Mouse (Mus musculus) splenic B cell, adult 2 months (primary cell): ENCODE measurements at regions not wholly inside any gene's neighbourhood (a gene's known extent, or its start where the extent isn't known, plus 50 kb on each side); places are given as distances from the start of the nearest gene placed in this dataset.

Source experiments
- DNase-seq: peaks from one replicate; pipeline ENCODE4 v3.0.0-alpha.2; 2011; ENCODE audit warnings: low read depth, low spot score
- H3K27me3 ChIP-seq: 2 replicates; pipeline ENCODE4 v1.6.1; 2012; ENCODE audit warnings: mild to moderate bottlenecking, low read length, moderate library complexity, mixed read lengths; ENCODE audit not compliant: control insufficient read depth, poor library complexity, insufficient read depth, severe bottlenecking
- H3K36me3 ChIP-seq: 2 replicates; pipeline ENCODE4 v1.6.1; 2012; ENCODE audit warnings: mild to moderate bottlenecking, low read length, moderate library complexity, mixed read lengths; ENCODE audit not compliant: control insufficient read depth, poor library complexity, insufficient read depth, severe bottlenecking

DNA sequence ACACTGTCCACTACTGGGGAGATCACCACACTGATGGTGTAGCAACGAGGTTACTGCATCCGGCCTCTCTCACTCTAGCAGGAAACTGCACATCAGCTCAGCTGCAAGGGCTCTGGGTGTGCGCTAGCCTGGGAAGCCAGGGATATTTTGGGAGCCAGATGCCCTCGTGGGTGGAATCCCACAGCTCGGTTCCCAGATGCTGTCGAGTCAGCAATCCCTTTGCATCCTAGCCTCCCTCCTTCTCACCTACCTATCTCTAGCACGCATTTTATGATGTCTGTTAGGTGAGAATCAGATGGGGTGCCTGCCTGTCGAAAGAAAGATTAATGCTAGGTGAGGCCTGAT is 316.8 kb downstream of the Ptpru start:
- DNase-seq = no peak
- H3K36me3 ChIP-seq = no peaks in the 10 kb centered on the region
- H3K27me3 ChIP-seq = no peaks in the 10 kb centered on the region

DNA sequence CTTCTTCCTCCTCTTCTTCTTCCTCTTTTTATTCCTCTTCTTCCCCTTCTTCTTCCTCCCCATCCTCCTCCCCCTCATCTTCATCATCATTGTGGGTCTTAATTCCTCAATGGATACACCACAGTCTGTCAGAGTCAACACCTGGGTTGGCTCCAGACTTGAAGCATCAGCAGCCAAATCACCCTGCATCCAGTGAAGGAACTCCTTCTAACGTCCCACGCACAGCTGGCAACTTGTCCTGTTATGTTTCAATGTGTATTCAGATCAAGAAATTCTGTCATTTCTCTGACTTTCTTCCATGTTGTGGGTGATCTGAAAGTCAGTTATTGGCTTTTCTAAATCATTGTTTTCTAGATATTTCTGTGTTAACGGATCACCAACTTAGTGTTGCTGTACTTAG is 312.9 kb downstream of the Ptpru start:
- DNase-seq = no peak
- Histone ChIP-seq H3K27me3 (no peaks in the 10 kb centered on the region), H3K36me3 (no peaks in the 10 kb centered on the region)

- no peaks in the 10 kb centered on the region for H3K36me3 ChIP-seq
- H3K27me3 ChIP-seq = no peaks in the 10 kb centered on the region
These were observed 307.6 kb downstream of the Ptpru start for GRCm38 (mm10) chr4:131530491-131530890.

GRCm38 (mm10) chr4:131531003-131531402 is 307.1 kb downstream of the Ptpru start:
- H3K36me3 ChIP-seq = no peaks in the 10 kb centered on the region
- no peak for DNase-seq
- no peaks in the 10 kb centered on the region for H3K27me3 ChIP-seq

More at GRCm38 (mm10) chr4:131530491-131530890, 307.6 kb downstream of the Ptpru start:
- DNase-seq = no peak

DNA sequence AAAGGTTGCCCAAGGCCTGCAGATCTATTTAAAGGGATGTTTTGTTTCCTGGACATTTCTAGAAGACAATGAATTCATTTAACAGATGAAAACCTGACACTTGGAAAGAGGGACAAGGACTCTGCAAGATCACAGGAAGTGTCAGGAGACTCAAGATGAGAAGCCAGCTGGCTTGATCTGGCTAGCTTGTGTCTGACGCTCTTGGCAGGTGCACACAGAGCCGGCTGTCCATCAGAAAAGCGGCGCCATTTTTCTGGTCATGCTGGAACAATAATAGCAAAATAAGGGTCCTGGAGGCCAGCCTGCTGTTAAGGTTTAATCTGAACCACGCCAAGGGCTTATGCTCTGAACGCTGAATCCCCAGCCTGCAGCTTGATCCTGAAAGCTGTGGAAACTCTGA is 303.3 kb downstream of the Ptpru start:
- no peak for DNase-seq
- H3K36me3 ChIP-seq = no peaks in the 10 kb centered on the region

GRCm38 (mm10) chr4:131538237-131538636 is 299.9 kb downstream of the Ptpru start:
- H3K27me3 ChIP-seq = no peaks in the 10 kb centered on the region
- DNase-seq = no peak
- H3K36me3 ChIP-seq = no peaks in the 10 kb centered on the region

More for the DNA sequence above, 303.3 kb downstream of the Ptpru start:
- H3K27me3 ChIP-seq = no peaks in the 10 kb centered on the region

- no peak for DNase-seq
- H3K27me3 ChIP-seq = no peaks in the 10 kb centered on the region
These were observed 291.5 kb downstream of the Ptpru start for GRCm38 (mm10) chr4:131546422-131547200.

DNA sequence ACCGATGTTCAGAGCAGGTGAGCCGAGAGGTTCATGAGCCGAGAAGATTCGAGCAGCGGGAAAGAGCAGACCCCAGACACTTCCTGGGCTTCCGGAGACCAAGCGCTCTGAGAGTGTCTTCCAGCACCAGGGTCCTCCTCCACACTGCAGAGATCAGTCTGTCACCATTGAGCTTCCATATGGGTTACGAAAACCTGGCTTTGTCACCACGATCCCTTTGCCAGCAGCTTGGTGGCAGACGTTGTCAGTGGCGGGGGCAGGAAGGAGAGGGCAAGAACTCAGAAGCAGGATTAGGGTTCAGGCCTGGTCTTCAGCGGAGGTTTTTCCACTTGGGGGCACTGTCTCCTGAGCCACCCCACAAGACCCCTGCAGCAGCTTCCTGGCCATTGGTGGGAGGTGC is 288.5 kb downstream of the Ptpru start:
- Histone ChIP-seq H3K36me3 (no peaks in the 10 kb centered on the region), H3K27me3 (no peaks in the 10 kb centered on the region)
- DNase-seq = no peak

More at GRCm38 (mm10) chr4:131546422-131547200, 291.5 kb downstream of the Ptpru start:
- H3K36me3 ChIP-seq = no peaks in the 10 kb centered on the region

DNA sequence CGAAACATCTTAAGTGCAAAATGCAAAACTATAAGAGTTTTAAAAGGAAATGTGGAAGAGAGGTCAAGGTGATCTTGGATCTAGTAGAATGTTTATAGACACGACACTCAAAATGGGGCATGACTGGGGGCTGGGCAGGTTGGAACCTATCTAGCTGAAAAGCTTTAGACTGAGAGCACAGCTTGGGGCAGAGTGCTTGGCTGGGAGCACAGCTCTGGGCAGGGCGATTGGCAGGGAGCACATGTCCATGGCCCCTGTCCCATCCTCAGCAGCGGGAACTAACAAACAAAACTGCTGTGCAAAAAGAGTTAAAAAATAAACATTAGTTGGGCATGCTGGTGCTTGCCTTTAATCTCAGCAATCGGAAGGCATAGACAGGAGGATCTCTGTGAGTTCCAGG is 279.6 kb downstream of the Ptpru start:
- Histone ChIP-seq H3K27me3 (no peaks in the 10 kb centered on the region), H3K36me3 (no peaks in the 10 kb centered on the region)
- DNase-seq = no peak

DNA sequence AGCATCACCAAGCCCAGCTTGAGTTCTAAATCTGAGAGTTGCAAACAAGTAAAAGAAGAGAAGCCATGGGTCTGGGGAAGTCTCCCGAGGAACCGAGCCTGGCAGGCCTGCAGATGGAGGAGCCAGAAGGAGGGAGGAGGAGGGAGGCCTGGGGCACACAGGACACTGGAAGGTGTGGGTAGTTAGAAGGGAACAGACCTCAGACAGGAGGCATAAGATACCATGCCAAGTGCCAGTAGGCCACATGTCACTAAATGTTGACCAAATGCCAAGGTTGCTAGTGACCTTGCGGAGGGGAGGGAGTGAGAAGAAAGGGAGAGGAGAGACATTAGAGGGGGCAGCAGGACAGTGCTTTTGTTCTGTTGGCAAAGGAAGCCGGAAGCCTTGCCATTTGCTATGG is 274.2 kb downstream of the Ptpru start:
- no peak for DNase-seq
- H3K36me3 ChIP-seq = no peaks in the 10 kb centered on the region
- no peaks in the 10 kb centered on the region for H3K27me3 ChIP-seq

DNA sequence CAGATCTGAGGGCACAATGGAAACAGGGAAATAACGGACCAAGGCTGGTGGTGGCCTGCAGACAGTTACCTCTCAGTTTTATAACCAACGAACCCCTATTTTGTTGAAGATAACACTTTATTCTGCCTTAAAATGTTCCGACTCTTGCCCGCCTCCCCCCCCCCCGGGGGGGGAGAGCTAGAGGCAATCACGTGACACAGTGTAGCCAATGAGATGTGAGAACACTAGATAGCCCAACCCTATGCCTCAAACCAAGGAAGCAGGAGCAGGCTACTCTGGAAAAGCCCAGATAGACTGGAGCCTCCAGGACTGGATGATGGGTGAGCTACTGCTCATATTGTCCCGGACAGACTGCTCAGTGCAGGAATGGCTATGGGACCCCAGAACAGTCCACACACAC is 272.9 kb downstream of the Ptpru start:
- no peak for DNase-seq
- Histone ChIP-seq H3K36me3 (no peaks in the 10 kb centered on the region), H3K27me3 (no peaks in the 10 kb centered on the region)

DNA sequence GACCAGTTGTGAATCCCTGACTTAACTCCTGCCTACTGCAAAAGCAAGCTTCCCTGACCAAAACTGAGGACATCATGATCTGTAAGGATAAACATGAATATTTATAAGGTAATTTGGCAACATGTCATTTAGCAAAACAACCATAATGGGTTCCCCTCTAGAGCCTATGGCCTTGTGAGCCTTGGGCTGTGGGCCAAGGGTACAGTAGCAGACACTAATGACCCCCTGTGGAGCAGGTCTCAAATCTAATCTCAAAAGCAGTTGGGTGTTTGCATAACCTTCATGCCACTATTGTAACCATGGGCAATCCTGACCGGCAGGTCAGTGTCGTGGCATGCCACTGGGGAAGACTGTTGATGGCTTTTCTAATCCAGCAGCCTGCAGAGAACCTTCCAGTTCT is 270.8 kb downstream of the Ptpru start:
- DNase-seq = no peak
- Histone ChIP-seq H3K36me3 (no peaks in the 10 kb centered on the region), H3K27me3 (no peaks in the 10 kb centered on the region)

- no peak for DNase-seq
- no peaks in the 10 kb centered on the region for H3K36me3 ChIP-seq
- no peaks in the 10 kb centered on the region for H3K27me3 ChIP-seq
These were observed 268.9 kb downstream of the Ptpru start for GRCm38 (mm10) chr4:131569156-131569555.

- no peaks in the 10 kb centered on the region for H3K27me3 ChIP-seq
- DNase-seq = no peak
- no peaks in the 10 kb centered on the region for H3K36me3 ChIP-seq
These were observed 260.5 kb downstream of the Ptpru start for GRCm38 (mm10) chr4:131577571-131577970.

- H3K36me3 ChIP-seq = no peaks in the 10 kb centered on the region
- no peaks in the 10 kb centered on the region for H3K27me3 ChIP-seq
- DNase-seq = no peak
These were observed 252.1 kb downstream of the Ptpru start for GRCm38 (mm10) chr4:131585946-131586345.

GRCm38 (mm10) chr4:131587536-131587935 is 250.6 kb downstream of the Ptpru start:
- DNase-seq = no peak
- H3K27me3 ChIP-seq = no peaks in the 10 kb centered on the region

More at GRCm38 (mm10) chr4:131587536-131587935, 250.6 kb downstream of the Ptpru start:
- no peaks in the 10 kb centered on the region for H3K36me3 ChIP-seq
